Mouse (Mus musculus) forebrain, embryonic 14.5 days (tissue): ENCODE measurements around the gene 9630041A04Rik. TPM values are rescaled to one million over a fixed set of nuclear protein-coding genes. Genes with fewer than 3 reads are reported as not detected.

Experiments used
- ATAC-seq: fragments of 200-750 bp; cut with Nextera tagmentation; 2 replicates; pipeline ENCODE4 v1.8.0; 2017; ENCODE audit warnings: mild to moderate bottlenecking, moderate library complexity
- DNase-seq: peaks from one replicate; pipeline ENCODE4 v3.0.0-alpha.2; 2015; ENCODE audit warnings: low spot score
- H3K27ac ChIP-seq: fragments of 300-500 bp; sonication (generic); 2 replicates; pipeline ENCODE4 v1.5.1; 2014; ENCODE audit warnings: low read depth, mild to moderate bottlenecking, control low read depth, low read length, moderate library complexity
- H3K27me3 ChIP-seq: fragments of 300-500 bp; sonication (generic); replicated peaks from 2 replicates; pipeline ENCODE4 v1.6.1; 2014; ENCODE audit warnings: low read length, control low read depth, mixed read lengths; ENCODE audit not compliant: control insufficient read depth, insufficient read depth
- H3K36me3 ChIP-seq: fragments of 300-500 bp; sonication (generic); 2 replicates; pipeline ENCODE4 v1.6.1; 2014; ENCODE audit warnings: low read length, control low read depth; ENCODE audit not compliant: control insufficient read depth, insufficient read depth
- H3K4me1 ChIP-seq: fragments of 300-500 bp; sonication (generic); 2 replicates; pipeline ENCODE4 v1.6.1; 2014; ENCODE audit warnings: antibody characterized with exemption, low read length, control low read depth; ENCODE audit not compliant: control insufficient read depth, insufficient read depth
- H3K4me2 ChIP-seq: fragments of 300-500 bp; sonication (generic); 2 replicates; pipeline ENCODE4 v1.6.1; 2014; ENCODE audit warnings: mild to moderate bottlenecking, control low read depth, low read length
- H3K4me3 ChIP-seq: fragments of 300-500 bp; sonication (generic); 2 replicates; pipeline ENCODE4 v1.5.1; 2014; ENCODE audit warnings: low read depth, low read length, control low read depth
- H3K9ac ChIP-seq: fragments of 300-500 bp; sonication (generic); 2 replicates; pipeline ENCODE4 v1.6.1; 2014; ENCODE audit warnings: mild to moderate bottlenecking, low read length, control low read depth, moderate library complexity
- H3K9me3 ChIP-seq: fragments of 300-500 bp; sonication (generic); replicated peaks from 2 replicates; pipeline ENCODE4 v1.6.1; 2016; ENCODE audit warnings: low read length, control low read depth, mixed read lengths; ENCODE audit not compliant: control insufficient read depth
- WGBS: fragments of 180-500 bp; shearing (Covaris S2); extraction: QIAGEN DNeasy Blood & Tissue Kit; methylation state at CpG from one replicate; pipeline ENCODE4 v1.1.7; 2014; 5-methylcytosine and 5-hydroxymethylcytosine counted together
- polyA plus RNA-seq: library from polyadenylated mRNA; unstranded; fragments of >200 nt; fragmentation: Nextera tagmentation; extraction: Ambion mirVana; gene quantifications from 2 replicates; pipeline ENCODE4 v1.2.1, GENCODE M21; 2014

Gene 9630041A04Rik
- polyA plus RNA-seq, 1 experiment from 2014 or later: not detected

DNA sequence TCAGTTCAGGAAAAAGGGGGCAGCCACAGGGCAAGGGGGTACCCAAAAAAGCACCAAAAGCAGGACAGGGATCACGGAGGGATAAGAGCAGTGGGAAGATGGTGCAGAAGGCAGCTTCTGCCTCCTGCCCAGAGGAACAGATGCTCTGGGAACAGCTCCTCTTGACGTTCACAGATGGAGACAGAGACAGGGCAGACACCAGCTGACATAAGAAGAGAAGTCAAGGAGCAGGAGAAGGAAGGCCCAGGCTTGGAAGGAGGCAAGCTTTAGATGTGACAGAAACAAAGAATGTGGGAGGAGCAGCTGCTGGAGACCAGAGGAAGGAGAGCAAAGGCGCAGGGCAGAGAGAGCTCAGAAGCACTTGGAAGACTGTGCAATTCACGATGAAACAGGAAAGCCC is 94.6 kb downstream of the 9630041A04Rik start:
- Histone ChIP-seq H3K27ac (0 out of 2 replicates have a peak overlapping the region, but pooled peaks have one; percentile 9), H3K9me3 (no peaks in the 10 kb centered on the region)
- DNase-seq: no peak

DNA sequence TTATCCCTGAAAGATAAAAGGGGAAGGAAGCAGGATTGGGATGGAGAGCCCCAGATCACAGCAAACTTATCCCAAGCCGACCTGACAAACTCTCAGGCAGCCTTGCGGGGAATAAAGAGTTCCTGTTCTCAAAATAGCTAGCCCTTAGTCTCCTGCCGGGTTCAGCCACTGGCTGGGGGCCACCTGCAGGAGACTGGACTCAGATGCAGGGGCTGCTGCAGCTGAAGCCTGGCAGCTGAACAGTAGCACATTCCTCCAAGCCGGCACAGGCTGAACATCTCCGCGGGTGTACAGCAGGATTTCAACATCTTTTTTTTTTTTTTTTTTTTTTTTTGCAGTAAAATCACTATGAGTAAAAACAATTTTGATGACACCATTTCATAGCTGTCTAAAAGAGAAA is 110.2 kb downstream of the 9630041A04Rik start:
- H3K4me2 ChIP-seq: no peak overlapping the region
- DNase-seq (peak; percentile 23), ATAC-seq (no peak)
- 0 out of 2 replicates have a peak, but pooled peaks cover 5% of the 10 kb centered on the region for H3K36me3 ChIP-seq
- H3K27me3 ChIP-seq: no peaks in the 10 kb centered on the region
- WGBS: 22% methylated on average over 6 of the region's 6 CpGs
- H3K27ac ChIP-seq: no peak overlapping the region
- no peaks in the 10 kb centered on the region for H3K9me3 ChIP-seq
- H3K4me3 ChIP-seq: no peak overlapping the region
- H3K9ac ChIP-seq: no peak overlapping the region
- no peaks in the 10 kb centered on the region for H3K4me1 ChIP-seq

More for the DNA sequence above, 94.6 kb downstream of the 9630041A04Rik start:
- no peak for ATAC-seq
- H3K9ac ChIP-seq: no peak overlapping the region
- WGBS: 37% methylated on average over 4 of the region's 4 CpGs
- H3K36me3 ChIP-seq: no peaks in the 10 kb centered on the region
- peaks cover 6% of the 10 kb centered on the region for H3K4me1 ChIP-seq
- no peaks in the 10 kb centered on the region for H3K27me3 ChIP-seq
- no peak overlapping the region for H3K4me3 ChIP-seq
- H3K4me2 ChIP-seq: no peak overlapping the region

DNA sequence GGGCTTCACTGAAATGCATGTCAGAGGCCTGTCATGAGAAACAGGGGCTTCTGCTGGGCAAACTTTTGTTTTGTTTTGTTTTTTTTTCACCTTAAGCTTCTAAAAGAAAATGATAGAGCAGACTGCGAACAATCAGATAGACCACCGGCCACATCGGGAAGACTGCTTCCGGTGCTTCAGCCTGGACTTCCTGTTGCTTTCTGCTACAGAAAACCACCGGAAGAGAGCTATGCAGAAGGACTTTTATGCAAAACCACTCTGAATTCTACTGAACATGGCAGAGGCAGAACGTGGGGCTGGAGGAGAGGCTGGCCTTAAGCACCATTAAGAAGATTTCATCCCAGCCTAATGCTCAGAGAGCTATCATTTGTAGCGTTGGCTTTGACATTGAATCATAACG is 110.7 kb downstream of the 9630041A04Rik start:
- H3K36me3 ChIP-seq: 0 out of 2 replicates have a peak, but pooled peaks cover 5% of the 10 kb centered on the region
- H3K4me2 ChIP-seq: no peak overlapping the region
- H3K4me1 ChIP-seq: no peaks in the 10 kb centered on the region
- H3K4me3 ChIP-seq: no peak overlapping the region
- no peak overlapping the region for H3K9ac ChIP-seq
- WGBS: 82% methylated on average over 8 of the region's 8 CpGs
- H3K27ac ChIP-seq: no peak overlapping the region
- H3K27me3 ChIP-seq: no peaks in the 10 kb centered on the region
- no peaks in the 10 kb centered on the region for H3K9me3 ChIP-seq
- ATAC-seq (no peak), DNase-seq (no peak)

DNA sequence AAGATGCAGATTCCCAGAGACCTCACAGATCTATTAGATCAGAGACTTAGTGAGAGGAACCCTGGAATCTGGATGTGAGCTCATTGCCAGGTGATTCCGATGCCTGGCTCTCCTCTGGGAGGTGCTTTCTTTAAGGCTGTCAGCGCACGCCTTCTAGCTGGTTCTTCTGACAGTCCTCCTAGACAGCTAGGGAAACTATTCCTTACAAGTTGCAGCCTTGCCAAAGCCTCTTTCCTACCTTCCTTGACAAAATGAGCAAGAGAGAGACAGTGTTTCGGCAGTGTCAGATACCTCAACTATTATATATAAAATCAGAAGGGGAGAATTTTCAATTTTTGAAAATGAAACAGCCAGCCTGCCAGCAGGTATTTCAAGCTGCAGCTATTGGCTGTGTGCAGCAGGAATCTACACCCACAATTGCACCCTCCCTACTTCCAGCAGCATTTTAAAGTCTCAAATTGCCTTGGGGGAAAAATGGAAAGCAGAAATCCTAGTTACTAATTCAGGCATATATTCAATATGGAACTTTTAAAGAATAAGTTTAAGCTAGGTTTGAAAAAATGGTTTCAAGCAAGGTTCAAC is 115.3 kb downstream of the 9630041A04Rik start:
- Histone ChIP-seq H3K4me1 (no peaks in the 10 kb centered on the region), H3K27me3 (no peaks in the 10 kb centered on the region), H3K4me3 (no peak overlapping the region), H3K4me2 (no peak overlapping the region), H3K9me3 (no peaks in the 10 kb centered on the region), H3K9ac (no peak overlapping the region), H3K36me3 (no peaks in the 10 kb centered on the region), H3K27ac (no peak overlapping the region)
- WGBS: 90% methylated on average over 4 of the region's 4 CpGs
- no peak for DNase-seq
- no peak for ATAC-seq

DNA sequence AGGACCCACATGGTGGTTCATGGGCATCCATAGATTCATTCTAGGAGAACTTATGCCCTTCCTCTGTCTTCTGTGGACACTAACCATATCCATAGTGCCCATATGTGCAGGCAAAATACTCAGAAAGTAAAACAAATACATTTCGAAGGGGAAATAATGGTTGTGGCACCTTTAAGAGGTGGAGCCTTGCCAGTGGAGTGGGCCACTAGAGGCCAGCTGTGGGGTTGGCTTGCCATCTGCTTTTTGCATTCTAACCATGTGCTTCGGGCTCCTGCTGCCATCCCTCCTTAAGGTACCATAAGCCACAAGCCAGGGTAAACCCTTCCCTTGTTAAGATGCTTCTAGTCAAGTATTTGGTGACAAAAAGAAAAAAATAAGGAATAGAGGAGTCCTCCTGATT is 119.5 kb downstream of the 9630041A04Rik start:
- no peaks in the 10 kb centered on the region for H3K4me1 ChIP-seq
- H3K27ac ChIP-seq: no peak overlapping the region
- no peak for DNase-seq
- H3K36me3 ChIP-seq: no peaks in the 10 kb centered on the region
- 86% methylated on average over 2 of the region's 2 CpGs for WGBS
- no peak overlapping the region for H3K4me3 ChIP-seq
- H3K9ac ChIP-seq: no peak overlapping the region
- no peak overlapping the region for H3K4me2 ChIP-seq
- H3K9me3 ChIP-seq: no peaks in the 10 kb centered on the region
- ATAC-seq: no peak
- H3K27me3 ChIP-seq: no peaks in the 10 kb centered on the region

DNA sequence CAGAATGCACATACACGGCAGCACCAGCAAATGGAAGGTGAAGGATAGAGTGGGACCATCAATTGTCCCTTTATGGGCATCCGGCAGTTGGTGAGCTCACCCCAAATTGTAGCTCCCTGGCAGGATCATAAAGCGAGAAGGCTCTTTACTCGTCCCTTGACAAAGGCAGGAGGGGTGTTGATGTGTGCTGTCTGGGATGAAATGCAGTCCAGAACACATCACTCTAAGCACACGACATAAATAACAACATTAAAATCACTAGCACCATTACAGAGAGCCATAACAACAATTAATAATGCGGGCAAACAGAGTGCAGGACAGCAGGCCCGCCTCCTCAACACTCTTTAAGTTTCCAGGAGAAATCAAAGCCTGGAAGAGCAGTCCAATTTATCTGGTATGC is 120.7 kb downstream of the 9630041A04Rik start:
- Histone ChIP-seq H3K27ac (no peak overlapping the region), H3K4me1 (no peaks in the 10 kb centered on the region), H3K9ac (no peak overlapping the region), H3K27me3 (no peaks in the 10 kb centered on the region), H3K4me2 (no peak overlapping the region), H3K36me3 (no peaks in the 10 kb centered on the region), H3K9me3 (no peaks in the 10 kb centered on the region), H3K4me3 (no peak overlapping the region)
- ATAC-seq: no peak
- DNase-seq: no peak
- 87% methylated on average over 7 of the region's 7 CpGs for WGBS

DNA sequence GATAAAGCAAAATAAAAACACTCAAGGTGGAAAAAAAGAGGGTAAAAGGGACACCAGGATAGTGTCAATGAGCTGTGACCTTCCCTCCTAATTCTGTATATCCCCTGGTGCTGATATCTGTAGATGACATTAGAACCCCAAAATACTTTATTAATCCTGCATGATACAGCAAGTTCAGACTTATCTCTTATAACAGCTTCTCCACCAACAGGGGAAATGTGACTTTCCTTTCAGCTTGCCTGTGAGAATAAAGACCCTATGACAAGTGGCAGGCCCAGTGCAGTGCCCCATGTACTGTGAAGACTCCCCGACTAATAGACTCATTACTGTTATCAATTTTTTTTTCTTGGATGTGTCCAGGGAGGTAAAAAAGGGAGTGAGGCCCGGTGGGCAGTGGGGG is 125.3 kb downstream of the 9630041A04Rik start:
- Histone ChIP-seq H3K27ac (no peak overlapping the region), H3K4me1 (no peaks in the 10 kb centered on the region), H3K9me3 (no peaks in the 10 kb centered on the region), H3K4me3 (no peak overlapping the region), H3K27me3 (no peaks in the 10 kb centered on the region), H3K9ac (no peak overlapping the region), H3K36me3 (0 out of 2 replicates have a peak, but pooled peaks cover 2% of the 10 kb centered on the region), H3K4me2 (no peak overlapping the region)
- ATAC-seq (no peak), DNase-seq (no peak)
- WGBS: 60% methylated on average over 2 of the region's 2 CpGs

DNA sequence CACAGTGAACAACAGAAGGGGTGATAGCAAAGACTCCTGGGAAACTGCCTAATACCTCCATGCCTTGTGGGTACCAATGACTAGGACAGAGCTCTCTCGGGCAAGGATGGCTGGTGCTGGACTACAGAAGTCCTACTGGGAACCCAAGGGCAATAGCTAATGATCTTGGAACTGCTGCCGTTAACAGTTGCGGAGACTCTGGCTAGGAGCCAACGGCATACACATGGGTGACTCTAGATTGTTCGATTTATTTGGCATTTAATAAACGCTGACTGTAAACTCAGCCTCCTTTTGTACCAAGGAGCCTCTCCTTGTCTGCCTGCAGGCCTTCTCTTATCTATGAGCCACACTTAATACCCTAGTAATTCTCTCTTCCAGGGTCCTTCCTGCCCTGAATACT is 128.4 kb downstream of the 9630041A04Rik start:
- Histone ChIP-seq H3K4me2 (no peak overlapping the region), H3K9ac (no peak overlapping the region), H3K4me3 (no peak overlapping the region), H3K36me3 (0 out of 2 replicates have a peak, but pooled peaks cover 9% of the 10 kb centered on the region), H3K9me3 (no peaks in the 10 kb centered on the region), H3K27ac (no peak overlapping the region), H3K4me1 (no peaks in the 10 kb centered on the region), H3K27me3 (no peaks in the 10 kb centered on the region)
- WGBS: 70% methylated on average over 6 of the region's 6 CpGs
- no peak for DNase-seq
- no peak for ATAC-seq

DNA sequence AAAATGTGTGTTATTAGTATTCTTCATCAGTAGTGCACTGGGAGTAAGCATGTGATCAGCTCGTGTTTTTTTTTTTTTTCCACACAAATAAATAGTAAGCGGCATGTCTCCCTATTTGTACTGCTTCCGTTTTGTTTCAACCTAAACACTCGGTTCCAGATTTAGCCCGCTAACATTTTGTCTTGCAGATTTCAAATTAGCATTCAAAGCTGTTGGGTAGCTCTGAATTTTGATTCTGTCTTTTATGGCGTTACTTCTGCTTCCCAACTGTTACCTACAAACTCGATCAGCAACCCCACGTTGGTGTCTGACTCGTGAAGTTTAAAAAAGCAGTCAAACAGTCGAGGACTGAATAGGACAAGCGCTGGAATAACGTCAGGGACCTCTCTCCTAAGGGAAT is 129.2 kb downstream of the 9630041A04Rik start:
- H3K4me3 ChIP-seq: no peak overlapping the region
- ATAC-seq: no peak
- no peak overlapping the region for H3K27ac ChIP-seq
- no peaks in the 10 kb centered on the region for H3K4me1 ChIP-seq
- no peak overlapping the region for H3K9ac ChIP-seq
- no peak overlapping the region for H3K4me2 ChIP-seq
- no peaks in the 10 kb centered on the region for H3K9me3 ChIP-seq
- whole genome bisulfite sequencing: 68% methylated on average over 12 of the region's 12 CpGs
- no peaks in the 10 kb centered on the region for H3K27me3 ChIP-seq
- no peak for DNase-seq
- H3K36me3 ChIP-seq: 0 out of 2 replicates have a peak, but pooled peaks cover 9% of the 10 kb centered on the region
